Mouse (Mus musculus): ENCODE measurements at regions not wholly inside any gene's neighbourhood (a gene's known extent, or its start where the extent isn't known, plus 50 kb on each side); places are given as distances from the start of the nearest gene placed in this dataset.
A peak's percentile ranks its signal among the peaks of the same experiment; 100 is the strongest.

- 85% methylated on average over 3 of the region's 3 CpGs for WGBS
- Histone ChIP-seq H3K4me1 (ENCODE audit: control insufficient read depth, insufficient read depth, low read depth, low read length) (no peaks in the 10 kb centered on the region), H3K9me3 (ENCODE audit: control insufficient read depth, low read length) (no peaks in the 10 kb centered on the region), H3K9ac (ENCODE audit: low read depth, low read length) (no peak overlapping the region), H3K27ac (ENCODE audit: low read depth, low read length) (no peak overlapping the region), H3K36me3 (ENCODE audit: control insufficient read depth, insufficient read depth, low read length) (no peaks in the 10 kb centered on the region), H3K4me2 (ENCODE audit: low read length) (no peak overlapping the region), H3K4me3 (ENCODE audit: low read length) (no peak overlapping the region), H3K27me3 (replicated peaks; ENCODE audit: control insufficient read depth, insufficient read depth, low read length) (no peaks in the 10 kb centered on the region)
- no peak for ATAC-seq
These were observed 590.0 kb upstream of the Nr3c2 start for GRCm38 (mm10) chr8:76309200-76309599.

DNA sequence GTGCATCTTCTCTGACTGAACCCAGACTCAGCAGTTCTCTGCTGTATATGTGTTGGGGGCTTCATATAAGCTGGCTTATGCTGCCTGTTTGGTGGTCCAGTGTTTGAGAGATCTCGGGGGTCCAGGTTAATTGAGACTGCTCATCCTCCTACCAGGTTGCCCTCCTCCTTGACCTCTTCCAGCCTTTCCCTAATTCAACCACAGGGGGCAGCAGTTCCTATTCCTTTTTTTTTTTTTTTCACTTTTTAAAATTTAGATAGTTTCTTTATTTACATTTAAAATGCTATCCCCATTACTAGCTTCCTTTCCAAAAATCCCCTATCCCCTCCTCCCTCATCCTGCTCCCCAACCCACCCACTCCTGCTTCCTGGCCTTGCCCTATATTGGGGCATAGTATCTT is 570.7 kb upstream of the Nr3c2 start:
- H3K4me2 ChIP-seq (ENCODE audit: low read length) = no peak overlapping the region
- 79% methylated on average over 1 of the region's 1 CpGs for WGBS
- no peak overlapping the region for H3K4me3 ChIP-seq (ENCODE audit: low read length)
- H3K27ac ChIP-seq (ENCODE audit: low read depth, low read length) = no peak overlapping the region
- no peaks in the 10 kb centered on the region for H3K9me3 ChIP-seq (ENCODE audit: control insufficient read depth, low read length)
- H3K36me3 ChIP-seq (ENCODE audit: control insufficient read depth, insufficient read depth, low read length) = no peaks in the 10 kb centered on the region
- ATAC-seq = no peak
- no peak overlapping the region for H3K9ac ChIP-seq (ENCODE audit: low read depth, low read length)
- H3K4me1 ChIP-seq (ENCODE audit: control insufficient read depth, insufficient read depth, low read depth, low read length) = no peaks in the 10 kb centered on the region
- no peaks in the 10 kb centered on the region for H3K27me3 ChIP-seq (replicated peaks; ENCODE audit: control insufficient read depth, insufficient read depth, low read length)

DNA sequence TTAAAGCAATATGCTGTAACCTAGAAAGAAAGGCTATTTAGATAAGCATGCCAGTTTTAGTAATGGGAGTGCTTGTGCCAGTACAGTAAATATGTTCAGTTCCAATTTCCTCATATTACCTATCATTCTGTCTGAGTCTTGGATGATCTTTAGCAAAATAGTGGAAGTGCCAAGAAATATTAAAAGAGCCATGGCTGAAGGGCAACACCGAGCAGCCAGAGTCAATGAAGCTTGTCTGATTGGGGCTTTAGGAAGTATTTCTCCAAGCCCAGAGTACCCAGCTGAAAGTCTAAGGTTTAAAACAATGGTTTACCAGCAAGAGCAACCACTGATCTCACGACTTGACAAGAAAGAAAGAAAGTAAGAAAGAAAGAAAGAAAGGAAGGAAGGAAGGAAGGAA is 556.2 kb upstream of the Nr3c2 start:
- Histone ChIP-seq H3K27ac (ENCODE audit: low read depth, low read length) (no peak overlapping the region), H3K27me3 (replicated peaks; ENCODE audit: control insufficient read depth, insufficient read depth, low read length) (no peaks in the 10 kb centered on the region), H3K9me3 (ENCODE audit: control insufficient read depth, low read length) (no peaks in the 10 kb centered on the region), H3K4me1 (ENCODE audit: control insufficient read depth, insufficient read depth, low read depth, low read length) (no peaks in the 10 kb centered on the region), H3K9ac (ENCODE audit: low read depth, low read length) (no peak overlapping the region), H3K4me2 (ENCODE audit: low read length) (no peak overlapping the region), H3K36me3 (ENCODE audit: control insufficient read depth, insufficient read depth, low read length) (no peaks in the 10 kb centered on the region), H3K4me3 (ENCODE audit: low read length) (no peak overlapping the region)
- ATAC-seq = no peak
- WGBS = 68% methylated on average over 2 of the region's 2 CpGs

DNA sequence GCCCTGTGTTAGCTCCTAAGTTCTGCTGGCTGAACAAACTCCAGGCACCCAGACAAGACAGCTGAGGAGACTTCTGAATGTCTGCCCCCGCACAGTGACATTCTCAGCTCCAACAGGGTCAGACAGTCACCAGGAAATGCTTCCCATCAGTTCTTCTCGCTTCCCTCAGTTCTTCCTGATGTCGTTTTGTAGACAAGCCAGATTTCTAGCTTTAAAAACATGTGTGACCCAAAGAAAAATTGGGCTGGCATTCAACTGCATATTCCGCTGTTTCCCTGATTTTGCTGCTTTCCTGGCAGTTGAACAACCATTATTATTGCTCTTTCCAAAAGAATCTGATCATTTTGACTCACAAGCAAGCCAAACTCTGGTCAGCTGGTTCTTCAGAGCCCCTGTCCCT is 553.1 kb upstream of the Nr3c2 start:
- Histone ChIP-seq H3K9ac (ENCODE audit: low read depth, low read length) (no peak overlapping the region), H3K36me3 (ENCODE audit: control insufficient read depth, insufficient read depth, low read length) (no peaks in the 10 kb centered on the region), H3K27me3 (replicated peaks; ENCODE audit: control insufficient read depth, insufficient read depth, low read length) (no peaks in the 10 kb centered on the region), H3K4me1 (ENCODE audit: control insufficient read depth, insufficient read depth, low read depth, low read length) (no peaks in the 10 kb centered on the region), H3K4me3 (ENCODE audit: low read length) (no peak overlapping the region), H3K4me2 (ENCODE audit: low read length) (no peak overlapping the region), H3K27ac (ENCODE audit: low read depth, low read length) (no peak overlapping the region), H3K9me3 (ENCODE audit: control insufficient read depth, low read length) (no peaks in the 10 kb centered on the region)
- WGBS = 74% methylated on average over 4 of the region's 4 CpGs
- ATAC-seq = peak; percentile 11; the same call in 1 of the 2 replicates

DNA sequence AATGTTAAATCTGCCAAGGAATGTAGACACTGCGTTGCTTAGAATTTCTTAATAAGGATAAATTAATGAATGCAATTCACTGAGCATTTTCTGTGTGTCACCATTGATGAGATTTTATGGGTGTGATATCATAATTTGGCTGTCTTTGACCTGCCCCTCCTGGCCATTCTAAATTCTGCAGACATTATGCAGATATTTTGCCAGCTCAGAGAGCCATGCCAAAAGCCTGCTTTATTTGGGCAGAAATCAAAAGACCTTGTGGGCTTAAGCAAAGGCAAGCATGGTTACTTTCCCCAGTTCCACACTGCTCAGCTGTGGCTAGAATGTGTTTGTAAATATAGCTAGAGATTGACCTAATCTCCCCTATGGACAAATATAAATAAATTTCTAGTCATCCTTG is 552.4 kb upstream of the Nr3c2 start:
- WGBS = 64% methylated on average over 1 of the region's 1 CpGs
- Histone ChIP-seq H3K9me3 (ENCODE audit: control insufficient read depth, low read length) (no peaks in the 10 kb centered on the region), H3K4me3 (ENCODE audit: low read length) (no peak overlapping the region), H3K27me3 (replicated peaks; ENCODE audit: control insufficient read depth, insufficient read depth, low read length) (no peaks in the 10 kb centered on the region), H3K4me2 (ENCODE audit: low read length) (no peak overlapping the region), H3K36me3 (ENCODE audit: control insufficient read depth, insufficient read depth, low read length) (no peaks in the 10 kb centered on the region), H3K9ac (ENCODE audit: low read depth, low read length) (no peak overlapping the region), H3K27ac (ENCODE audit: low read depth, low read length) (no peak overlapping the region), H3K4me1 (ENCODE audit: control insufficient read depth, insufficient read depth, low read depth, low read length) (no peaks in the 10 kb centered on the region)
- ATAC-seq = peak; percentile 71

- no peak for ATAC-seq
- H3K27ac ChIP-seq (ENCODE audit: low read depth, low read length) = no peak overlapping the region
These were observed 524.9 kb upstream of the Nr3c2 start for GRCm38 (mm10) chr8:76374314-76374713.

GRCm38 (mm10) chr8:76377711-76378110 is 521.5 kb upstream of the Nr3c2 start:
- no peak overlapping the region for H3K4me3 ChIP-seq (ENCODE audit: low read length)
- no peaks in the 10 kb centered on the region for H3K36me3 ChIP-seq (ENCODE audit: control insufficient read depth, insufficient read depth, low read length)
- no peaks in the 10 kb centered on the region for H3K27me3 ChIP-seq (replicated peaks; ENCODE audit: control insufficient read depth, insufficient read depth, low read length)
- no peak overlapping the region for H3K4me2 ChIP-seq (ENCODE audit: low read length)
- no peak overlapping the region for H3K27ac ChIP-seq (ENCODE audit: low read depth, low read length)
- WGBS = 87% methylated on average over 6 of the region's 6 CpGs
- no peak for ATAC-seq
- H3K9ac ChIP-seq (ENCODE audit: low read depth, low read length) = no peak overlapping the region
- H3K9me3 ChIP-seq (ENCODE audit: control insufficient read depth, low read length) = no peaks in the 10 kb centered on the region
- no peaks in the 10 kb centered on the region for H3K4me1 ChIP-seq (ENCODE audit: control insufficient read depth, insufficient read depth, low read depth, low read length)

More at GRCm38 (mm10) chr8:76374314-76374713, 524.9 kb upstream of the Nr3c2 start:
- Histone ChIP-seq H3K4me1 (ENCODE audit: control insufficient read depth, insufficient read depth, low read depth, low read length) (no peaks in the 10 kb centered on the region), H3K9me3 (ENCODE audit: control insufficient read depth, low read length) (no peaks in the 10 kb centered on the region), H3K36me3 (ENCODE audit: control insufficient read depth, insufficient read depth, low read length) (no peaks in the 10 kb centered on the region), H3K27me3 (replicated peaks; ENCODE audit: control insufficient read depth, insufficient read depth, low read length) (no peaks in the 10 kb centered on the region), H3K4me3 (ENCODE audit: low read length) (no peak overlapping the region), H3K9ac (ENCODE audit: low read depth, low read length) (no peak overlapping the region), H3K4me2 (ENCODE audit: low read length) (no peak overlapping the region)

GRCm38 (mm10) chr8:76381643-76382042 is 517.6 kb upstream of the Nr3c2 start:
- no peak overlapping the region for H3K4me2 ChIP-seq (ENCODE audit: low read length)

DNA sequence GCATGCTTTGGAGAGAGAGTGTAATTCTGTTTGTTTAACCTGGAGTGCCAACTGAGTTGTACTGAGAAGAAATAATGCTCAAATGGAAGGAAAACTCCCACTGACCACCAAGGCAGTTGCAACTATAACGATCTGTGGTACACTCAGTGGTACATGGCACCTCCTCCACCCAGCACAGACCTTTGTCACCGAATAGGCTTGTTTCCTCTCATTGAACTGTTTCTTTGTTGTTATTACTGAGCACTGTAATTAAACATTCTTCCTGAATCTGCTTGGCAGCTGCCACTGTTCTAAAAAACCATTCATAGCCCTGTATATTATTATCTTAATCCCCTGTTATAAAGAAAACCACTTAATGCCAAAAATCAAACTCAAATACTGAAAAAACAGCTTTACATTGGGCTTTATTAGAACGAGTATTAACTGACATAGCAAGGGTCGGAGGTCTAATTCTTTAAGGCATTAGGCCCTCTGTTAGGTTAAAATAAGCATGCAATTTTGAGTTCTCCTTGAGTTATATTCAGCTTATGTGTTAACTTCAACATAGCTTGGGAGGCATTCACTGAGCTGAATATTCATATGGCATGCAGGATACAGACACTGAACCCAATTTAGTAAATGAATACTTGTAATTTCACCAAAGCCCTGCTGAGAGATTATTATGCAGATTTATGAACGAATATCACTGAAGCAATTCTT is 515.5 kb upstream of the Nr3c2 start:
- no peaks in the 10 kb centered on the region for H3K36me3 ChIP-seq (ENCODE audit: control insufficient read depth, insufficient read depth, low read length)

More at GRCm38 (mm10) chr8:76381643-76382042, 517.6 kb upstream of the Nr3c2 start:
- Histone ChIP-seq H3K4me3 (ENCODE audit: low read length) (no peak overlapping the region), H3K36me3 (ENCODE audit: control insufficient read depth, insufficient read depth, low read length) (no peaks in the 10 kb centered on the region), H3K27ac (ENCODE audit: low read depth, low read length) (no peak overlapping the region), H3K4me1 (ENCODE audit: control insufficient read depth, insufficient read depth, low read depth, low read length) (no peaks in the 10 kb centered on the region; the same call in 1 of the 2 replicates), H3K9ac (ENCODE audit: low read depth, low read length) (no peak overlapping the region), H3K9me3 (ENCODE audit: control insufficient read depth, low read length) (no peaks in the 10 kb centered on the region), H3K27me3 (replicated peaks; ENCODE audit: control insufficient read depth, insufficient read depth, low read length) (no peaks in the 10 kb centered on the region)
- ATAC-seq = no peak
- WGBS = 80% methylated on average over 2 of the region's 2 CpGs

More for the DNA sequence above, 515.5 kb upstream of the Nr3c2 start:
- Histone ChIP-seq H3K4me1 (ENCODE audit: control insufficient read depth, insufficient read depth, low read depth, low read length) (no peaks in the 10 kb centered on the region; the same call in 1 of the 2 replicates), H3K9me3 (ENCODE audit: control insufficient read depth, low read length) (no peaks in the 10 kb centered on the region), H3K27me3 (replicated peaks; ENCODE audit: control insufficient read depth, insufficient read depth, low read length) (no peaks in the 10 kb centered on the region), H3K27ac (ENCODE audit: low read depth, low read length) (no peak overlapping the region), H3K9ac (ENCODE audit: low read depth, low read length) (no peak overlapping the region), H3K4me2 (ENCODE audit: low read length) (no peak overlapping the region), H3K4me3 (ENCODE audit: low read length) (no peak overlapping the region)
- ATAC-seq = peak; percentile 72
- WGBS = 42% methylated on average over 5 of the region's 5 CpGs

Measured in hindbrain, embryonic 16.5 days (tissue).